Comparison of ENCODE assay signal across 9 mouse cellular contexts in the genomic region with DNA sequence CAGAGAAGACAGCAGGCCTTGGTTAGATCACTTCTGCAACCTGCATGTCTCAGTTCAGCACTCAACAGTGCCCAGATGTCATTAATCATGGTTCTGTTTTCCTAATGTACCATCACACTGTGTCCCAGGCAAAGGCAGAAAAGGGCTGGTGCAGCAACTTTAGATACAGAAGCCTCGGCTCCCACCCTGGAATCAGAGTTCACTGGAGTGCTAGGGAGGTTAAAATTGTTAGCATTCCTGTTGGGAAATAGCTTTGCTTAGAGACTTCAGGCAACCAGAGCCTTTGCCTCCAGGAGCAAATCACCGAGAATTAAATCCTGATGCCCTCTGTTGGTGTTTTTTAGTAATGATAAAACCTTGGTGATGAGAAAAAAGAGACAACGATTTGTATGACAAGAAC. TPM values are rescaled to one million over a fixed set of nuclear protein-coding genes. Genes with fewer than 3 reads are reported as not detected.
DNase-seq lines count a peak whose midpoint lies in the region; ATAC-seq and TF ChIP-seq lines count a peak whose summit lies in the region.
"Had no signal": no experiment of that assay in that cellular context is flagged by ENCODE, and none has a peak within 500 bp of the region (broad histone marks: within the 10 kb centered on the region; RNA-seq: fewer than 3 reads in every experiment).

No protein-coding gene starts in this region.

- TF ChIP-seq CTCF in thymus, adult 2 months (IDR thresholded peaks at IDR 0.05; ENCODE audit: borderline replicate concordance, control insufficient read depth, extremely low read depth, insufficient read depth, low read length, poor library complexity), result no peak

- H3K4me2 ChIP-seq in heart, embryonic 16.5 days (ENCODE audit: low read depth, low read length), result no peak overlapping the region
- H3K4me2 ChIP-seq: lung, embryonic 15.5 days had no signal

- H3K27ac ChIP-seq in heart, embryonic 16.5 days (ENCODE audit: low read length), result peak overlapping the region; percentile 30; the same call in 1 of the 2 replicates
- no peak overlapping the region for H3K27ac ChIP-seq in embryonic facial prominence, embryonic 10.5 days (replicated peaks)
- no peak overlapping the region for H3K27ac ChIP-seq in thymus, adult 2 months (ENCODE audit: control insufficient read depth, insufficient read depth, low read length)
- H3K27ac ChIP-seq: lung, embryonic 15.5 days had no signal

- H3K4me3 ChIP-seq in heart, embryonic 16.5 days (ENCODE audit: low read length), result no peak overlapping the region
- H3K4me3 ChIP-seq in embryonic facial prominence, embryonic 10.5 days, result no peak overlapping the region
- H3K4me3 ChIP-seq in thymus, adult 2 months (ENCODE audit: control insufficient read depth, insufficient read depth, low read length), result no peak overlapping the region
- H3K4me3 ChIP-seq: lung, embryonic 15.5 days had no signal

- no peaks in the 10 kb centered on the region for H3K4me1 ChIP-seq in heart, embryonic 16.5 days (ENCODE audit: control insufficient read depth, insufficient read depth, low read length)
- H3K4me1 ChIP-seq in embryonic facial prominence, embryonic 10.5 days, result no peaks in the 10 kb centered on the region
- no peaks in the 10 kb centered on the region for H3K4me1 ChIP-seq in thymus, adult 2 months (replicated peaks; ENCODE audit: control insufficient read depth, insufficient read depth, low read length)
- H3K4me1 ChIP-seq: lung, embryonic 15.5 days had no signal

- ATAC-seq in heart, embryonic 16.5 days (replicated peaks; ENCODE audit: extremely low read depth, insufficient read depth, low FRiP score), result no peak

- no peak for DNase-seq in heart, postnatal 4 days
- peak; percentile 38 for DNase-seq in brain, adult 2 months (ENCODE audit: low read depth, low spot score)
- peak; percentile 31 for DNase-seq in embryonic facial prominence, embryonic 10.5 days (ENCODE audit: low spot score)
- DNase-seq in kidney, postnatal 4 days, result peak; percentile 9 to 33
- no peak for DNase-seq in thymus, adult 2 months
- DNase-seq in liver, result no peak

- H3K36me3 ChIP-seq in heart, embryonic 16.5 days (ENCODE audit: control insufficient read depth, insufficient read depth), result no peaks in the 10 kb centered on the region
- H3K36me3 ChIP-seq in embryonic facial prominence, embryonic 10.5 days (replicated peaks), result no peaks in the 10 kb centered on the region
- no peaks in the 10 kb centered on the region for H3K36me3 ChIP-seq in thymus, adult 2 months (ENCODE audit: control insufficient read depth, insufficient read depth, low read length)
- H3K36me3 ChIP-seq: lung, embryonic 15.5 days had no signal

- no peaks in the 10 kb centered on the region for H3K9me3 ChIP-seq in heart, embryonic 16.5 days (replicated peaks; ENCODE audit: control insufficient read depth, low read length)
- no peaks in the 10 kb centered on the region for H3K9me3 ChIP-seq in embryonic facial prominence, embryonic 10.5 days
- H3K9me3 ChIP-seq: lung, embryonic 15.5 days had no signal

- 23% methylated on average over 3 of the region's 3 CpGs for WGBS in heart, embryonic 16.5 days
- 36% methylated on average over 3 of the region's 3 CpGs for WGBS in embryonic facial prominence, embryonic 10.5 days
- WGBS in thymus, adult 2 months, result 48% methylated on average over 3 of the region's 3 CpGs

- no peak for TF ChIP-seq POLR2A in thymus, adult 2 months (IDR thresholded peaks at IDR 0.05; ENCODE audit: control insufficient read depth, extremely low read depth, insufficient read depth, low read length, poor library complexity)

- no peak overlapping the region for H3K9ac ChIP-seq in heart, embryonic 16.5 days (ENCODE audit: low read length)
- H3K9ac ChIP-seq: lung, embryonic 15.5 days had no signal

- no peaks in the 10 kb centered on the region for H3K27me3 ChIP-seq in heart, embryonic 16.5 days (ENCODE audit: control insufficient read depth, insufficient read depth, low read length)
- H3K27me3 ChIP-seq in embryonic facial prominence, embryonic 10.5 days (replicated peaks; ENCODE audit: low read depth, poor library complexity, severe bottlenecking), result no peaks in the 10 kb centered on the region
- H3K27me3 ChIP-seq in thymus, adult 2 months (ENCODE audit: control insufficient read depth, insufficient read depth, low read length), result no peaks in the 10 kb centered on the region
- H3K27me3 ChIP-seq: lung, embryonic 15.5 days had no signal

RNA-seq across cellular contexts. Expression of gene Astn2, which starts 45.7 kb away (rescaled TPM):
- polyA plus RNA-seq in heart, embryonic 16.5 days (2015; fragmentation: Nextera tagmentation; extraction: Ambion mirVana), result 0.14 and 0.47 TPM in 2 replicates
- total RNA-seq in heart, postnatal 4 days (2021), result 1 to 10 TPM; 2.7 to 3.5 TPM
- 0.40 and 0.60 TPM in 2 replicates for polyA plus RNA-seq in embryonic facial prominence, embryonic 10.5 days (2016; fragmentation: Nextera tagmentation; extraction: Ambion mirVana)
- 0.38 and 0.65 TPM in 2 replicates for polyA plus RNA-seq in thymus, adult 2 months (2012; rRNA removed)
- total RNA-seq: MEL had no signal

Comparison
In these comparisons a context has a peak if more than half of its experiments do, and no peak if none do; other contexts are left out.
1. DNase-seq: peak in brain, adult 2 months (single experiment), embryonic facial prominence, embryonic 10.5 days (single experiment) and kidney, postnatal 4 days (2 of 2); none in heart, postnatal 4 days (single experiment), thymus, adult 2 months (single experiment) and liver (single experiment).